Mouse (Mus musculus): ENCODE measurements around the gene Crym.

Crym gene

GRCm38 (mm10) chr7:120158121-120158613 is 43.7 kb downstream of the Crym start:
- no peak for DNase-seq

- no peak for DNase-seq
Observed at GRCm38 (mm10) chr7:120157575-120158061, 44.3 kb downstream of the Crym start.

- no peak for DNase-seq
Observed at GRCm38 (mm10) chr7:120156841-120157409, 45.0 kb downstream of the Crym start.

- DNase-seq, result no peak
Observed at GRCm38 (mm10) chr7:120150898-120151297, 51.0 kb downstream of the Crym start.

GRCm38 (mm10) chr7:120150257-120150656 is 51.7 kb downstream of the Crym start:
- no peak for DNase-seq

- no peak for DNase-seq
Observed at GRCm38 (mm10) chr7:120145191-120145590, 56.7 kb downstream of the Crym start, which contains the start of gene Zp2. TSS of gene Zp2 (minus strand) at chr7:120145291.

- DNase-seq, result no peak
Observed at GRCm38 (mm10) chr7:120142743-120143142, 59.2 kb downstream of the Crym start.

Measured in cerebellum, postnatal 14 days (tissue).